Mouse (Mus musculus) bone marrow macrophage, adult 2 months (primary cell): ENCODE measurements at regions not wholly inside any gene's neighbourhood (a gene's known extent, or its start where the extent isn't known, plus 50 kb on each side); places are given as distances from the start of the nearest gene placed in this dataset.

ENCODE experiments used
- H3K27ac ChIP-seq: 2 replicates; pipeline ENCODE4 v1.5.1; 2012; ENCODE audit warnings: low read depth, low read length; ENCODE audit not compliant: insufficient read depth
- H3K4me1 ChIP-seq: 2 replicates; pipeline ENCODE4 v1.6.1; 2012; ENCODE audit warnings: low read length; ENCODE audit not compliant: control insufficient read depth, insufficient read depth
- H3K4me3 ChIP-seq: 2 replicates; pipeline ENCODE4 v1.5.1; 2012; ENCODE audit warnings: mild to moderate bottlenecking, low read length, moderate library complexity; ENCODE audit not compliant: insufficient read depth
- CTCF ChIP-seq: IDR thresholded peaks from 2 replicates; pipeline ENCODE4 v1.5.1; 2012; ENCODE audit warnings: low read depth, mild to moderate bottlenecking, low read length, moderate library complexity
- POLR2A ChIP-seq: IDR thresholded peaks from 2 replicates; pipeline ENCODE4 v1.6.1; 2012; ENCODE audit warnings: mild to moderate bottlenecking, low read depth, low read length, borderline replicate concordance

GRCm38 (mm10) chr10:16990227-16990626 lies 732.8 kb upstream of the Cited2 start:
- Histone ChIP-seq H3K4me1 (peaks cover 17% of the 10 kb centered on the region), H3K4me3 (no peak overlapping the region), H3K27ac (peak overlapping the region; percentile 50)
- no peak for TF ChIP-seq CTCF
- no peak for TF ChIP-seq POLR2A

DNA sequence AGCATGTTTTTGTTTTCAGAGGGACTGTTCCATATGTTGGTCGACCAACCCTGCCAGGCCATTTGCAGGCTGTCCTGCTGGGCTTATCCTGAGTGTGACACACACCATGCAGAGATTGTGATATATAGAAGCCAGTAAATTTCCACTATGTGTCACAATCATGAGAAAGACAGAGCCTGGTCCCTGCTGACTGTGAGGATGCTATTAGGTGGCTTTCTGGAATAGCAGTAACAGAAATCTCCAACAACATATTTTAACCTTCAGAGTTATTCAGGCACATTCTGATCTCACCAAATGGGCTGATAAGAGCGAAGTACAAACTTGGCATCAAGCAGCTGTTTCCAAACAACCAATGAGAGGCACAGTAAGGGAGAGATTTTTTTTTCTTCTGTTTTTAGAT lies 729.2 kb upstream of the Cited2 start:
- TF ChIP-seq POLR2A (no peak), CTCF (no peak)
- H3K4me1 ChIP-seq: peaks cover 28% of the 10 kb centered on the region
- H3K4me3 ChIP-seq: no peak overlapping the region
- peak overlapping the region; percentile 51 for H3K27ac ChIP-seq

- H3K4me3 ChIP-seq: no peak overlapping the region
- TF ChIP-seq POLR2A (no peak), CTCF (no peak)
- peak overlapping the region; percentile 88 for H3K27ac ChIP-seq
- H3K4me1 ChIP-seq: peaks cover 27% of the 10 kb centered on the region
These were observed 728.5 kb upstream of the Cited2 start for GRCm38 (mm10) chr10:16994526-16994925.

GRCm38 (mm10) chr10:16995010-16995409 lies 728.0 kb upstream of the Cited2 start:
- TF ChIP-seq CTCF (no peak), POLR2A (no peak)
- peaks cover 27% of the 10 kb centered on the region for H3K4me1 ChIP-seq
- no peak overlapping the region for H3K4me3 ChIP-seq
- H3K27ac ChIP-seq: peak overlapping the region; percentile 88

DNA sequence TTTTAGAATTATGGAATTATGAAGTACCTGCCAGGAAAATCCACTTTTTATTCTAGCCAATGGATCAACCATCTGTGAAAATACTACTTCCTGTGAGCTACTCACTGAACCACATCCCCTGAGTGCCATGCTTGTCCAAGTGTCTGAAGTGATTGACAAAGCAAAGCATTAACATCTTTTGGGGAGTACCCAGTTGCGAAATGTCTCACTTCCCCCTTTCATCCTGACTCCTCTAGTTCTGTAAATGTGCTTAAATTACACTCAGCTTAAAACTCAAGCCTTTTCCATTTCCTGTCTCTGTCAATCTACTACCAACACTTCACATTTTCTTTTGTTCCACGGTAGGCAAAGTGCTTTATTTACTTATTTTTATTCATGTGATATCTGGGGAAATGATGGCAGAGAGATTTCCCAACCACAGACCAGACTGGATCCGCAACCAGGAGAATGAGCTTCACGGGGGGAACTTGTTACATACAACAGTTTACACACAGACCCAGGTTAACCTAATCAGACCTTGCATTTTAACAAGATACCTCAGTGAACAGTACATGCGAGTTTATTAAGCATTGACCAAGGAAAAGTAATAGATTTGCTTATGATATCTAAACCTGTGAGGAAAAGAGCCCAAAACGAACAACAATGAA lies 726.1 kb upstream of the Cited2 start:
- Histone ChIP-seq H3K27ac (peak overlapping the region; percentile 75), H3K4me3 (no peak overlapping the region), H3K4me1 (peaks cover 22% of the 10 kb centered on the region)
- TF ChIP-seq POLR2A (no peak), CTCF (no peak)

DNA sequence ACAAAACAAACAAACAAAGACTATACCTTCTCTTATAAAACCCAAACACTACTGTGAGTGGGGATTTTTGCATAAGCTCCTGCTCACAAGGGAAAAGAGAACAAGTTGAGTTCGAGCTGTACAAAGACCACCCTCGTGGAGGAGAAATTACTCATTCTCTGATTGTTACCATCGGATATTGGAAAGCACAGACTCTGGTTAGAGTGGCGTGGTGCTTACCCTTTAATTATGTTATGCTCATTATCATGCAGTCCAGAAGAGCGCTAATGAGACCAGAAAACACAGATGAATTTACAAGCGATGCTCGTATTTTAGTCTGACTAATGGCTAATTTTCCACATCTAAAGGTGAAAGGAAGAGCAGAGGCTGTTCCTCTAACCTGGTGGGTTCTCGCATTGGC lies 721.7 kb upstream of the Cited2 start:
- Histone ChIP-seq H3K27ac (no peak overlapping the region), H3K4me3 (no peak overlapping the region), H3K4me1 (peaks cover 7% of the 10 kb centered on the region)
- no peak for TF ChIP-seq POLR2A

GRCm38 (mm10) chr10:17003123-17003849 lies 719.7 kb upstream of the Cited2 start:
- H3K4me1 ChIP-seq: no peaks in the 10 kb centered on the region
- TF ChIP-seq CTCF (no peak), POLR2A (no peak)
- no peak overlapping the region for H3K27ac ChIP-seq
- no peak overlapping the region for H3K4me3 ChIP-seq

DNA sequence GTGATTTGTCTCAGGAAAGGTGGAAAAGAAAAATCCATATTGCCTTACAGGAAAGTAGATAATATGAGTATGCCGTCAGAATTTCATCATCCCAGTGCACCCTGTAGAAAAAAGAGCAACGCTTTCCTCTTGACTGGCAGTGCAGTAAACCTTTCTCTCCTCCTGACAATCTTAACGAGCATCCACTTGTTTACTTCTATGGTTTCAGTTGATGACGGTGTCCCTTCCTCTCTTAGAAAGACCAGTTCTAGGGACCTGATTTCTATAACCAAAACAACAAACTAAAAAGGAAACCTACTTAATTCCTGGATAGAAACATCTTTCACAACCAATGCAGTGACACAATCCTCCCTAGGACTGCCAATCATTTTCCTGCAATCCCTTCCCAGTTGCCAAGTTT lies 714.3 kb upstream of the Cited2 start:
- Histone ChIP-seq H3K27ac (no peak overlapping the region), H3K4me3 (no peak overlapping the region), H3K4me1 (peaks cover 10% of the 10 kb centered on the region)
- no peak for TF ChIP-seq CTCF
- TF ChIP-seq POLR2A: no peak

GRCm38 (mm10) chr10:17010047-17010446 lies 713.0 kb upstream of the Cited2 start:
- Histone ChIP-seq H3K4me3 (no peak overlapping the region), H3K27ac (no peak overlapping the region), H3K4me1 (peaks cover 10% of the 10 kb centered on the region)
- no peak for TF ChIP-seq POLR2A
- TF ChIP-seq CTCF: no peak

- peaks cover 10% of the 10 kb centered on the region for H3K4me1 ChIP-seq
- no peak overlapping the region for H3K27ac ChIP-seq
- no peak overlapping the region for H3K4me3 ChIP-seq
- no peak for TF ChIP-seq CTCF
- no peak for TF ChIP-seq POLR2A
These were observed 711.1 kb upstream of the Cited2 start for GRCm38 (mm10) chr10:17011876-17012275.
